Mouse (Mus musculus) liver, adult 2 months (tissue): ENCODE measurements around the gene Mpv17l. TPM values are rescaled to one million over a fixed set of nuclear protein-coding genes. Genes with fewer than 3 reads are reported as not detected.
"Not testable (repeated sequence)": the region's sequence is repeated elsewhere in the genome, so short reads cannot be mapped to it uniquely, and the experiment has no call there.

Experiments
- DNase-seq: peaks from one replicate; pipeline ENCODE4 v3.0.0-alpha.2; 2011; ENCODE audit warnings: low read depth, low spot score; ENCODE audit errors: extremely low read depth
- H3K27ac ChIP-seq: fragments of 200-500 bp; replicated peaks from 2 replicates; pipeline ENCODE4 v1.5.1; 2012; ENCODE audit warnings: low read depth, mild to moderate bottlenecking, control low read depth, inconsistent platforms, low read length; ENCODE audit not compliant: insufficient read depth
- H3K27me3 ChIP-seq: fragments of 200-500 bp; 2 replicates; pipeline ENCODE4 v1.6.1; 2012; ENCODE audit warnings: mild to moderate bottlenecking, moderate library complexity, low read length, inconsistent platforms; ENCODE audit not compliant: control insufficient read depth, insufficient read depth
- H3K36me3 ChIP-seq: fragments of 200-500 bp; 2 replicates; pipeline ENCODE4 v1.6.1; 2012; ENCODE audit warnings: low read length, inconsistent platforms; ENCODE audit not compliant: control insufficient read depth, insufficient read depth
- H3K4me1 ChIP-seq: fragments of 200-500 bp; 2 replicates; pipeline ENCODE4 v1.6.1; 2011; ENCODE audit warnings: low read length; ENCODE audit not compliant: control insufficient read depth, insufficient read depth
- H3K4me3 ChIP-seq: fragments of 200-500 bp; 2 replicates; pipeline ENCODE4 v1.5.1; 2011; ENCODE audit warnings: low read depth, mild to moderate bottlenecking, control low read depth, low read length, moderate library complexity; ENCODE audit not compliant: insufficient read depth
- H3K79me2 ChIP-seq: fragments of 200-500 bp; 2 replicates; pipeline ENCODE4 v1.6.1; 2012; ENCODE audit warnings: inconsistent platforms, mild to moderate bottlenecking, low read length, moderate library complexity; ENCODE audit not compliant: control insufficient read depth, insufficient read depth
- H3K9ac ChIP-seq: fragments of 200-500 bp; 2 replicates; pipeline ENCODE4 v1.6.1; 2012; ENCODE audit warnings: low read depth, mild to moderate bottlenecking, control low read depth, inconsistent platforms, low read length
- CTCF ChIP-seq: fragments of 200-500 bp; IDR thresholded peaks from 2 replicates; pipeline ENCODE4 v1.5.1; 2011; ENCODE audit warnings: low read depth, low read length, control low read depth
- POLR2A ChIP-seq: fragments of 200-500 bp; IDR thresholded peaks from 2 replicates; pipeline ENCODE4 v1.6.1; 2011; ENCODE audit warnings: low read length, control low read depth; ENCODE audit not compliant: insufficient read depth; ENCODE audit errors: extremely low read depth
- WGBS: fragments of 180-500 bp; shearing (Covaris S2); methylation state at CpG from one replicate; pipeline ENCODE4 v1.1.7; 2018; 5-methylcytosine and 5-hydroxymethylcytosine counted together
- polyA plus RNA-seq: library from polyadenylated mRNA; depleted of rRNA; stranded (reverse); fragments of >200 nt; gene quantifications from 2 replicates; pipeline ENCODE4 v1.2.3, GENCODE M21; 2012
- total RNA-seq: library from RNA; depleted of rRNA; stranded (reverse); fragments of >200 nt; gene quantifications from 2 replicates; pipeline ENCODE4 v1.2.3, GENCODE M21; 2014

The Mpv17l gene
- total and polyA plus RNA-seq, 2 experiments, result 29.8 to 35.9 TPM

- Histone ChIP-seq H3K36me3 (no peaks in the 10 kb centered on the region), H3K79me2 (no peaks in the 10 kb centered on the region), H3K9ac (no peak overlapping the region), H3K27ac (no peak overlapping the region), H3K27me3 (no peaks in the 10 kb centered on the region), H3K4me1 (0 out of 2 replicates have a peak, but pooled peaks cover 4% of the 10 kb centered on the region), H3K4me3 (no peak overlapping the region)
- TF ChIP-seq POLR2A, result no peak
- peak; percentile 47 for DNase-seq
- WGBS, result 5% methylated on average over 1 of the region's 1 CpGs
Observed at GRCm38 (mm10) chr16:13962053-13962452, 59.1 kb downstream of the Mpv17l start.

DNA sequence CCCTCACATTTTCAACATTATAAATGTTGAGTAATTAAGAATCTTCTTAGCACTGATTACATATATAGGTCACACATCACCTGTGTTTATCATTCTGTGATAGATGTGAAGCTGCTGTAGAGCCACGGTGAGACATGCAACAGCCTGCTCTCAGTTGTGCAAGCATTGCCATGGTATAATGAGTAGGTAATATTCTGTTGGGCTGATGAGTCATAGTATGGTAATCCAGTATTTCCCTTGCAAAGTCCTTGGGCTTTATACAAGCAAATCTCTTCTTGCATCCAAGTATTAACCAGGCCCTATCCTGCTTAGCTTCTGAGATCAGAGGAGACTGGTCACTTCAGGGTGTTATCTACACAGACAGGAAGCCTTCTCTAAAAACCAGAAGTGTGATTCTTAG, 66.1 kb downstream of the Mpv17l start:
- Histone ChIP-seq H3K79me2 (no peaks in the 10 kb centered on the region), H3K9ac (no peak overlapping the region), H3K4me3 (no peak overlapping the region), H3K27me3 (no peaks in the 10 kb centered on the region), H3K36me3 (no peaks in the 10 kb centered on the region), H3K27ac (no peak overlapping the region), H3K4me1 (no peaks in the 10 kb centered on the region)
- TF ChIP-seq POLR2A (no peak), CTCF (no peak)
- no peak for DNase-seq
- WGBS, result 82% methylated on average over 1 of the region's 1 CpGs

DNA sequence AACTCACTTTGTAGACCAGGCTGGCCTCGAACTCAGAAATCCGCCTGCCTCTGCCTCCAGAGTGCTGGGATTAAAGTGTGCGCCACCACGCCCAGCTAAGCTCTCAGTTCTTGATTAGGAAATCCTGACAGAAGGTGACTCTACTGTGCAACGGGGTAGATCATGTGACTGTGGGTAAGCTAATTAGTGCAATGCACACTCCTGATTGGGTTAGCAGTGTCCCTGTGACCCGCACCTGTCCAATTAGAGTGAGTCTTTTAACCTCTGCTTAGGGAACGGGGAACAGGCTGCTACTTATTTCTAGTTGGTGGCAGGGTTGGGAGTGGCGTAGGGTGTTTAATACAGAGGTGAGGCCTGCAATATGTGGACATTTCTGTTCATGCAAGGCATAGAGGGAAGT, 69.1 kb downstream of the Mpv17l start:
- H3K4me1 ChIP-seq, result no peaks in the 10 kb centered on the region
- H3K36me3 ChIP-seq, result no peaks in the 10 kb centered on the region
- no peaks in the 10 kb centered on the region for H3K27me3 ChIP-seq
- 93% methylated on average over 8 of the region's 8 CpGs for WGBS
- H3K27ac ChIP-seq, result no peak overlapping the region
- H3K9ac ChIP-seq, result no peak overlapping the region
- TF ChIP-seq CTCF, result no peak
- TF ChIP-seq POLR2A, result no peak
- H3K4me3 ChIP-seq, result no peak overlapping the region
- DNase-seq, result no peak
- H3K79me2 ChIP-seq, result no peaks in the 10 kb centered on the region

- not testable (repeated sequence) for DNase-seq, H3K27ac ChIP-seq, H3K79me2 ChIP-seq, H3K36me3 ChIP-seq, H3K4me1 ChIP-seq, H3K9ac ChIP-seq, H3K27me3 ChIP-seq, H3K4me3 ChIP-seq
- 88% methylated on average over 4 of the region's 4 CpGs for WGBS
Observed at GRCm38 (mm10) chr16:13976358-13976896, 73.5 kb downstream of the Mpv17l start.

DNA sequence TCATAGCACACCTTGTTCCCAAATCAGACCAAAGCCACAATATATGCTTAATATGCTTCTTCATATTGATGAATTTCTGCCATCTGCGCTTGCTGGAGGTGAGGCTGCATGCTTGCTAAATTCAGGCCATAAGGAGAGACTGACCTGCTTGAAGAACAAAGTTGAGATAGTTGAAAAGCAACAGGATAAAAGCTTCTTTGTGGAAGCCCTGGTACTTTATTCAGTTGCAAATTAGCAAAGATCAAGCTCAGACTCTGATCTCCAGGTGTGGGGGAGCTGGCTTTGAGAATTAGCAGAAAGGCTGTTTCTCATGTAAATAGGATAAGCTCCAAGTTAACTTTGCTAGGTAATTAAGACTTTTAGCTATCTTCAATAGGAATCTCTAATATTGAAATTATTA, 74.1 kb downstream of the Mpv17l start:
- H3K9ac ChIP-seq, H3K4me3 ChIP-seq: not testable (repeated sequence)
- WGBS, result 89% methylated on average over 1 of the region's 1 CpGs

GRCm38 (mm10) chr16:13981726-13982125, 78.8 kb downstream of the Mpv17l start:
- not testable (repeated sequence) for H3K36me3 ChIP-seq, DNase-seq, H3K27ac ChIP-seq, H3K79me2 ChIP-seq, H3K9ac ChIP-seq, H3K4me1 ChIP-seq, H3K4me3 ChIP-seq, H3K27me3 ChIP-seq
- WGBS, result 82% methylated on average over 3 of the region's 3 CpGs

More for the DNA sequence above, 74.1 kb downstream of the Mpv17l start:
- not testable (repeated sequence) for DNase-seq, H3K79me2 ChIP-seq, H3K27ac ChIP-seq, H3K27me3 ChIP-seq, H3K4me1 ChIP-seq, H3K36me3 ChIP-seq

GRCm38 (mm10) chr16:13983161-13983560, 80.2 kb downstream of the Mpv17l start:
- Histone ChIP-seq H3K9ac (no peak overlapping the region), H3K36me3 (no peaks in the 10 kb centered on the region), H3K27me3 (no peaks in the 10 kb centered on the region), H3K4me1 (peaks cover 7% of the 10 kb centered on the region; the same call in 1 of the 2 replicates), H3K27ac (no peak overlapping the region), H3K4me3 (no peak overlapping the region), H3K79me2 (no peaks in the 10 kb centered on the region)
- no peak for TF ChIP-seq CTCF
- no peak for TF ChIP-seq POLR2A
- 97% methylated on average over 5 of the region's 5 CpGs for WGBS
- DNase-seq, result no peak
